Mouse (Mus musculus): ENCODE measurements around the gene Prpf4b. TPM values are rescaled to one million over a fixed set of nuclear protein-coding genes. Genes with fewer than 3 reads are reported as not detected.
"Not testable (repeated sequence)": the region's sequence is repeated elsewhere in the genome, so short reads cannot be mapped to it uniquely, and the experiment has no call there.

Prpf4b gene
- total RNA-seq, 2 experiments from 2014 or later: 23.0 to 26.0 TPM

DNA sequence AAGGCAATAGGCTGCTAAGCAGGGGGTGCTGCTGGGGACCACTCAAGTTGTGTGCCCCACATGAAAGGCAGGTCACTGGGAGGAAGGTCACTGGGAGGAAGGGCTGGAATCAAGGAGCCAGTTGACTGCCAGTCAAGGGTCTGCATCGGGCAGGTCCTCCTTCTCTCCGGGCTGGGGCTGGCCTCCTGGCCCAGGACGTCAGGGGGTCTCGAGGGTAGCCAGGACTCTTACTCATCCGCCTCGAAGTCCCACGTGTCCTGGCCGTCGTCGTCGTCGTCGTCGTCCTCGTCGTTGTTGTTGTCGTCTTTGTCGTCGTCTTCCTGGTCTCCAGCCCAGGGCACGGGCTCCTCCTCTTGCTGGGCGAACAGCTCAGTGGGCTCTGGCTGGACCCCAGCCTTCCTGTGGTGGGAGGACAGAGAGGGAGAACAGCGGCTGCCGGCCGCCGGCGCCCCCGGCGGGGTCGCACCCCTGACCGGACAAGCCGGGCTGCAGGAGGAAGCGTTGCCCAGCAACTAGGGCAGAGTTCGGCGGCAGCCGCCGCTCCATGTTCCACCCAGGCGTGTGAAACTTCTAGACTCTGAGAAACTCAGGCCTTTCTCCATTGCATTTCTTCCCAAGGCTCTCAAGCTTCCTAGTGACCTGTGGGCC is 41.5 kb downstream of the Prpf4b start:
- peak; percentile 4 for DNase-seq
- intact Hi-C loops (cut with DNase I; ENCODE audit: low total_unique reads): no loop called here

DNA sequence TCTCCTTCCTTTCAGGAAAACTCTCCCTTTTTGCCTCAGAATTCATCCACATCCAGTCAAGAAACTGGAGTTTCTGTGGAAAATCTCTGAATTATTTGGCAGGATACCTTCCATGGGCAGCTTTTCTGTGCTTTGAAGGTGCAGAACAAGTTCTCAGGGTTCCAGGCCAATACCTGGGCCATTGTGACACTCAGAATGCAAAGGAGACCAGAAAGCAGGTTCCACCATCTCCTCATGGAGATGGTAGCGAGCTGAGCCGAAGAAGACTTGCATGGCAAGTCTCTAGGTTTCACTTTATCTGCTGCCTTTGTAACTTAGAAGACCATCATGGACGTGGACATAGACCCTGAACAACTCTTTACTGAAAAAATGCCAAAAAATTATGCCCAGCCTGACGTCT is 49.1 kb downstream of the Prpf4b start, which contains the start of the genes Fam217a and 4933417A18Rik:
Gene Fam217a (minus strand): TSS at position 101 of the 400 bp plus-strand sequence.
Gene 4933417A18Rik (plus strand): TSS at position 200 of the 400 bp plus-strand sequence.
- intact Hi-C loops (cut with DNase I; ENCODE audit: low total_unique reads): no loop called here
- no peak for DNase-seq

DNA sequence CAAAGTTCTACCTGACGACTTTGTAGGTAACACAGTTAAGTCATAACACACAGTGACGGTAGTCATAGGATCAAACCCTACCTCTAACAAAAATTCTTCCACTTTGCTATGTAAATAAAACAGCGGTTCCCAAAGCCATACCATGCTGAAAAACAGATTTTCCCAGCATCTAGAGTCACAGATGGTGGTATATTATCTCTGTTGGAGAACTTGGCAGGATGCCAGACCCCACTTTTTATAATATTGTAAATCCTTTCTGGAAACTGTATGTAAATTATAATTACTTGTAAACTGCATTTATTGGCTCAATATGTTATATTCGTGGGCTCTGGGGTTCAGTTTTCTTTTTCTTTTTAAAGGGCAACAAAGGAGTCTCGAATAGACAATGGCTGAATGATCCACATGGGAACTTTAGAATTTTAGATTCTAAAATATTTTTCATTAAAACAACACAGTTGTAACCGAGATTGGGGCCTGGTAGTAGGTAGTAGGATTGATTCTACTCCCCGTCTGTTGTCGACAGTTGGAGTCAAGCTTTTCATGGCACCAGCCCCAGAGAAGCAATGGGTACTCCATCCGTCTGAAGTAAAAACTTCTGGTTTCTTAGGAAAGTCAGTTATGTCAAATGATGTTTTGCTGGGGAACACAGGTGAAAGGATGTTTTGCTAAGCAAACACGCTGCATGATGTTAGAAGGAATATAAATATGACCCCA is 60.0 kb downstream of the Prpf4b start:
- intact Hi-C loops (cut with DNase I; ENCODE audit: low total_unique reads): no loop called here

DNA sequence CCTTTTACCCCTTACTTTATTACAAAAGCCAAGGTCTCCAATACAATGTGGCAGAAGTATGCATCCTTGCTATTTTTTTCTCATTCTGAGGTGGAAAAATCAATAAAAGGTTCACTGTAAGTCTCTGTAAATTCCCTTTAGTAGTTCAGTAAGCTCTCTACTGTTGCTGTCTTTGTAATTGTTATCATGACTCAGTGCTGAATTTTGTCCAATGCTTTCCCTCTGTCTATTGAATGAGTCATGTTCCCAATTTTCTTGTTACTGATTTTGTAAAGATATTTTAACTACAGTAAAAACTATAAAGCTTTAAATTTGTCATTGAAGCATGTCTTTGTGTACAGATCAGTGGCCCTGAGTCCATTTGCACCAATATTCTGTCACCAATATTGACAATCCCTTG is 67.3 kb downstream of the Prpf4b start:
- intact Hi-C loops (cut with DNase I; ENCODE audit: low total_unique reads): no loop called here
- no peak for DNase-seq

More for the DNA sequence above, 60.0 kb downstream of the Prpf4b start:
- DNase-seq: no peak

DNA sequence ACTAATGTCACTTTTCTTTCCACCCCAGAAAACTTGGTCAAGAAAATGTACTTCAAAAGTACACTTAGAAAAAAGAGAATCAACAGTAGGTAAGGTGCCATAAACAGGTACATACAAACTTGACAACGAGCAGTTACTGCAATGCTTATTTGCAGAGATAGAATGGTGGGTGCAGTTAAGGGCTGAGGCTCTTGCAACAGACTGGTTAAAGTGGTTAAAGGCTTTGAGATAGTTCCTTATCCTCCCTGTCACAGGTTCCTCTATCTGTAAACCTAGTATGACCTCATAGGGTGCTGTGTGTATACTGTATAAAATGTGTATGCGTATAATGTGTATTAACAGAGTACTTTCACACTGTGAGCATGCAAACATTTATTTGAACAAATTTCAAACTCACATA is 76.3 kb downstream of the Prpf4b start:
- DNase-seq; intact Hi-C loops (cut with DNase I; ENCODE audit: low total_unique reads): not testable (repeated sequence)

Other genes starting within 250 kb of the Prpf4b start
- 1 to 10 TPM; 5.9 to 6.4 TPM for gene Pxdc1, start 221.8 kb upstream of the Prpf4b start, total RNA-seq (2021)
- gene Fam50b, start 140.5 kb upstream of the Prpf4b start, total RNA-seq (2021): not detected
- gene Fam217a, start 49.0 kb downstream of the Prpf4b start, total RNA-seq (2021): not detected
- not detected for gene 4933417A18Rik, start 49.1 kb downstream of the Prpf4b start, total RNA-seq (2021)
- gene Eci3, start 88.5 kb downstream of the Prpf4b start, total RNA-seq (2021): 1 to 10 TPM in 1 of 2 experiments, under 1 TPM in 1; 0.71 to 1.2 TPM
- gene Eci2, start 151.8 kb downstream of the Prpf4b start, total RNA-seq (2021): 100 to 1,000 TPM in 1 of 2 experiments, 10 to 100 TPM in 1; 94.7 to 124 TPM